Mouse (Mus musculus): Measurements from ENCODE around the gene Olfr266. TPM values are rescaled to one million over a fixed set of nuclear protein-coding genes. Genes with fewer than 3 reads are reported as not detected.
A peak's percentile ranks its signal among the peaks of the same experiment; 100 is the strongest.

The Olfr266 gene
- not detected for total RNA-seq (2021)

- DNase-seq (ENCODE audit: extremely low spot score in 1 of 2, low spot score in 2 of 2), result no peak
- intact Hi-C loops (cut with DNase I), result no loop called here
Measured at GRCm38 (mm10) chr3:106826187-106826586, at the start of gene Olfr266. Gene Olfr266 (minus strand): TSS chr3:106826287.

GRCm38 (mm10) chr3:106875626-106876025 is 49.5 kb upstream of the Olfr266 start:
- no peak for DNase-seq (ENCODE audit: extremely low spot score in 1 of 2, low spot score in 2 of 2)
- intact Hi-C loops (cut with DNase I), result loop anchor here (10.0 kb wide), 1 partner anchor 881 kb away; no protein-coding TSS in a partner anchor

GRCm38 (mm10) chr3:106872893-106873292 is 46.8 kb upstream of the Olfr266 start:
- intact Hi-C loops (cut with DNase I), result loop anchor here (10.0 kb wide), 1 partner anchor 878 kb away; no protein-coding TSS in a partner anchor
- DNase-seq (ENCODE audit: extremely low spot score in 1 of 2, low spot score in 2 of 2), result no peak

GRCm38 (mm10) chr3:106832107-106832506 is 6.0 kb upstream of the Olfr266 start:
- DNase-seq (ENCODE audit: extremely low spot score in 1 of 2, low spot score in 2 of 2), result no peak
- intact Hi-C loops (cut with DNase I), result no loop called here

- DNase-seq (ENCODE audit: extremely low spot score in 1 of 2, low spot score in 2 of 2), result no peak
- intact Hi-C loops (cut with DNase I), result no loop called here
Measured at GRCm38 (mm10) chr3:106817676-106818075, 8.4 kb downstream of the Olfr266 start.

GRCm38 (mm10) chr3:106808972-106809695 is 17.0 kb downstream of the Olfr266 start:
- intact Hi-C loops (cut with DNase I), result no loop called here

GRCm38 (mm10) chr3:106798079-106798478 is 28.0 kb downstream of the Olfr266 start:
- intact Hi-C loops (cut with DNase I), result no loop called here
- DNase-seq (ENCODE audit: extremely low spot score in 1 of 2, low spot score in 2 of 2), result no peak

More at GRCm38 (mm10) chr3:106808972-106809695, 17.0 kb downstream of the Olfr266 start:
- no peak for DNase-seq (ENCODE audit: extremely low spot score in 1 of 2, low spot score in 2 of 2)

- intact Hi-C loops (cut with DNase I), result no loop called here
- DNase-seq (ENCODE audit: extremely low spot score in 1 of 2, low spot score in 2 of 2), result peak in 1 of 2 experiments; percentile 1
Measured at GRCm38 (mm10) chr3:106789930-106790329, 36.2 kb downstream of the Olfr266 start, which contains the start of gene Cd53. Gene Cd53 (minus strand): TSS chr3:106790149.

- intact Hi-C loops (cut with DNase I), result no loop called here
- DNase-seq (ENCODE audit: extremely low spot score in 1 of 2, low spot score in 2 of 2), result no peak
Measured at GRCm38 (mm10) chr3:106788440-106788887, 37.6 kb downstream of the Olfr266 start.

- no peak for DNase-seq (ENCODE audit: extremely low spot score in 1 of 2, low spot score in 2 of 2)
- intact Hi-C loops (cut with DNase I), result no loop called here
Measured at GRCm38 (mm10) chr3:106787972-106788371, 38.1 kb downstream of the Olfr266 start.

GRCm38 (mm10) chr3:106785130-106785529 is 41.0 kb downstream of the Olfr266 start:
- intact Hi-C loops (cut with DNase I), result no loop called here

GRCm38 (mm10) chr3:106771834-106772233 is 54.3 kb downstream of the Olfr266 start:
- intact Hi-C loops (cut with DNase I), result no loop called here

More at GRCm38 (mm10) chr3:106785130-106785529, 41.0 kb downstream of the Olfr266 start:
- no peak for DNase-seq (ENCODE audit: extremely low spot score in 1 of 2, low spot score in 2 of 2)

More at GRCm38 (mm10) chr3:106771834-106772233, 54.3 kb downstream of the Olfr266 start:
- DNase-seq (ENCODE audit: extremely low spot score in 1 of 2, low spot score in 2 of 2), result no peak

Other genes with a start within 250 kb of the Olfr266 start
- gene Lrif1, start 141.3 kb downstream of the Olfr266 start, total RNA-seq (2021), result 10 to 100 TPM; 19.9 to 20.1 TPM
- gene Cd53, start 36.1 kb downstream of the Olfr266 start, total RNA-seq (2021), result 1 to 10 TPM; 8.1 to 8.3 TPM
- gene Kcna3, start 209.9 kb upstream of the Olfr266 start, total RNA-seq (2021), result 10 to 100 TPM; 28.0 to 28.1 TPM

Measured in left cerebral cortex, postnatal 10 days (tissue).